Mouse (Mus musculus): ENCODE data around the gene Olfr815.

- TF ChIP-seq CTCF (IDR thresholded peaks at IDR 0.05; ENCODE audit: extremely low read depth, insufficient read length, insufficient replicate concordance, low read depth, low read length) (no peak), POLR2A (IDR thresholded peaks at IDR 0.05; ENCODE audit: low read depth, low read length) (no peak)
These were observed 43.3 kb upstream of the Olfr815 start, which contains the start of gene Olfr818 for GRCm38 (mm10) chr10:129949000-129949399.

Measured in small intestine, adult 2 months (tissue).